Mouse (Mus musculus) layer of hippocampus, adult 18-20 months (tissue): ENCODE data around the gene Cfap74. TPM values are rescaled to one million over a fixed set of nuclear protein-coding genes. Genes with fewer than 3 reads are reported as not detected.
"Not testable (repeated sequence)": the region's sequence is repeated elsewhere in the genome, so short reads cannot be mapped to it uniquely, and the experiment has no call there.

Experiments
- DNase-seq, 2 experiments: peaks; one replicate each; pipeline ENCODE4 v3.0.0; 2022; ENCODE audit warnings: low spot score in 2 of 2
- total RNA-seq, 2 experiments: library from RNA; stranded (reverse); gene quantifications; 2 replicates each; pipeline ENCODE4 v1.2.3; 2021

Cfap74 gene
- total RNA-seq, 2 experiments from 2014 or later = 10.5 to 11.1 TPM

DNA sequence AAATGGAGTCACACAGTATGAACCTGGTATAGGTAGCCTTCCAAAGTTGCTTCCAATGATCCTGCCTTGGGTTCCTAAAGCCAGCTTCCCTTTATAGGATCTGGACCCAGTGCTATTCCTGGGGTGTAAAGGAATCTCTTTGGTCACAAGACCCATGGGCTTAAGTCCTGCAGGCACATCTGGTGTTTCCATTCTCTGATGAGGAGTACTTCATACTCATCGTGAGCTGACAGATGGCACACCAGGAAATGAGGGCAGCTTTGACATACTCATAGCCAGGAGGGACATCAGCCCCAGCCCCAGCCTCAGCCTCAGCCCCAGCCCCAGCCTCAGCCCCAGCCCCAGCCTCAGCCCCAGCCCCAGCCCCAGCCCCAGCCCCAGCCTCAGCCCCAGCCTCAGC, 6.5 kb upstream of the Cfap74 start:
- no peak for DNase-seq

DNA sequence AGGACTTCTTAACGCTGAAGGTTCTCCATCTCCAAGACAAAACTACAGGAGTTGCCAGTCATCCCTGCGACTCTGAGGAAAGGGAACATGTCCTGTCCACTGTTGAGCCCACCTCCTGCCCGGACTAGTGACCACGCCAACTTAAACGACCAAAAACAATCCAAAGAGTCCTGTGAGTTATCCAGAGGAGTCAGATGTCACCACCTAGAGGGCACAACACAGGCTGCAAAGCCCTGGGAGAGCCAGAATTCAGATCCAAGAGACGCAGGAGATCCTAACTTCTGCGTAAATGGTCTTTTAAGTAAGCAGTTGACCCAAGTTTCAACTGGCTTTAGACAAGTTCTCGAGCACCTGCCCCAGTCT, 314 bp upstream of the Cfap74 start:
- no peak for DNase-seq

DNA sequence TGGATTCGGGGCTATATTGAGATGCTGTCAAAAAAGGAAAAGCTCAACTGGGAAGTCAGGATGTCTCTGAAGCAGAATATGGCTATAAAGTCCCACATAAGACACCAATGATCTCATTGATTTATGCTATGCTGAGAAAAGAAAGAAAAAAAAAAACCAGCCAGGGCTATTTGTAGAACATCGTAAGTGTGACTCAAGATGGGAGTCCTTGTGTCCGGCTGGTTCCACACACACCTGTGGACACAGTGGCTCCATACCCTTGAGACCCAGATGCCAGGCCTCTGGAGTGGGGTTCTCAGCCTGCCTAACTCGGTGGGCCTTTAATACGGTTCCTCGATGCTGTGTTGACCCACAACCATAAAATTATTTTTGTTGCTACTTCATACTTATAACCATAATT, 3.1 kb downstream of the Cfap74 start:
- DNase-seq = no peak

DNA sequence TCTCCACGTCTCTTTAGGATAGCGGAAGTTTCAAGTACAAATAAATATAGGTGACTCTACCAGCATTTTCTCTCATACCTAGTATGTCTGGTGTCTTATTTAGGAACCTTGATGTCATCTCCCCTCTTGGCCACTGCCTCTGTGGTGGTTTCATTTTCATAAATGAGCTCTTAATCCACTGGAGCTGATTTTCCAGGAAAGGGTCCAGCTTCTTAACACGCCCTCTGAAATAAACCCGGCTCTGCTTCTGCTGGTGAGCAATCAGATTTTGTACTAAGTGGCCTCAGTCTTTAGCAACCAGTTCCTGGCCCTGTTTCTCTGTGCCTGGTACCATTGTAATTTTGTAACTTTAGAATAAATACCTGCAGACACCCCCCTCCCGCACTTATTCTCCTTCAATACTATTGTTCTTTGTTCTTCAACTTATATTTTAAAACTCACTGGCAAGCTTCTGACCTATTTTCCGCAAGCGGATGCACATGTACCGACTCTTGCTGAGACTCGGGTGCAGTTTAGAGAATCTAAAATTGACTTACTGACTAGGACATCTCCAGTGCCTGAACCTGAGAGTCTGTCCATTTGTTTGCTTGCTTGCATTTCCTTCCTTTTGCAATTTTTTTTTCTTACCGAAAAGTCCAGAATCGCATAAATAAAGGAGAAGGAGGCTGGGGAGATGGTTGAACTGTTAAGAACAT, 4.8 kb downstream of the Cfap74 start:
- no peak for DNase-seq

DNA sequence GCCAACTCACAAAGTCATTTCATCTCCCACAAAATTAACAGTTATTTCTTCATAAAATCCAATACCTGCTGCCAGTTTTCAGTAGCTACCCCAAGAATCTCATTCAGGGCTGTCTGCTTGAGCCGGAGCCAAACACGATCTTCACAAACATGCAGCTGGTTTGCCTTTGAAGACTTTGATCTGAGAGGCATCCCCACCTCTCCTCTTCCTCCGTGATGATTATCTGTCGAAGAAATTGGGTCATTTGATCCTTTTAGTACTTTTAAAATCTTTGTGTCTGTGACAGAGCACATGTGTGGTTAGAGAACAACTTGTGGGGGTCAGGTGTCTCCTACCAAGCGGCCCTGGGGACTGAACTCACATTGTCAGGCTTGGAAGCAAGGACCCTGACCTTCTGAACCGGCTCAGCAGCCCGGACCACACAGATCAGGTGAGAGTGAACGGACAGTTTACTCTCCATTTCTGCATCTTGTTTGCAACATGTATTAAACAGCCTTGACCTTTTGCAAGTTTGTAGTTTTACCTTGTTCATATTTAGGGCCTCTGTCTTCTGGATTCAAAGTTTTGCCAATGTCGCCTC, 5.8 kb downstream of the Cfap74 start:
- DNase-seq = no peak

DNA sequence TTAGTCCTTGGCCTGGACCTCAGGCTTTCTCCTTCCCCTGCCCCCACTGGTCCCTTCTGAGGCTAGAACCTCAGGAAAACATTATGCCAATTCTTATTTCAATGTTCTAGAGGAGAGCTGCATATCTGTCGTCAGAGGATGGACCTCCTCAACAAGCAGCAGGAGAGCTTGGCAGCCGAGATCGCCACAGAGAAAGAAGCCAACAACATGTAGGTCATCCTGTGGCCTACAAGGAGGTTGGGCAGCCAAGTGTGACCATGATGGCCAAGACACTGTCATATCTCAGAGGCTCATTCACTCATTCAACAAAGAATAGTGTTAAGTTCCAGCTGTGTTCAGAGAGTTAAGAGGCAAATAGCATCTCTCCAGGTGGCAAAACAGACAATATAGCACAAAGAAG, 11.1 kb downstream of the Cfap74 start:
- no peak for DNase-seq

DNA sequence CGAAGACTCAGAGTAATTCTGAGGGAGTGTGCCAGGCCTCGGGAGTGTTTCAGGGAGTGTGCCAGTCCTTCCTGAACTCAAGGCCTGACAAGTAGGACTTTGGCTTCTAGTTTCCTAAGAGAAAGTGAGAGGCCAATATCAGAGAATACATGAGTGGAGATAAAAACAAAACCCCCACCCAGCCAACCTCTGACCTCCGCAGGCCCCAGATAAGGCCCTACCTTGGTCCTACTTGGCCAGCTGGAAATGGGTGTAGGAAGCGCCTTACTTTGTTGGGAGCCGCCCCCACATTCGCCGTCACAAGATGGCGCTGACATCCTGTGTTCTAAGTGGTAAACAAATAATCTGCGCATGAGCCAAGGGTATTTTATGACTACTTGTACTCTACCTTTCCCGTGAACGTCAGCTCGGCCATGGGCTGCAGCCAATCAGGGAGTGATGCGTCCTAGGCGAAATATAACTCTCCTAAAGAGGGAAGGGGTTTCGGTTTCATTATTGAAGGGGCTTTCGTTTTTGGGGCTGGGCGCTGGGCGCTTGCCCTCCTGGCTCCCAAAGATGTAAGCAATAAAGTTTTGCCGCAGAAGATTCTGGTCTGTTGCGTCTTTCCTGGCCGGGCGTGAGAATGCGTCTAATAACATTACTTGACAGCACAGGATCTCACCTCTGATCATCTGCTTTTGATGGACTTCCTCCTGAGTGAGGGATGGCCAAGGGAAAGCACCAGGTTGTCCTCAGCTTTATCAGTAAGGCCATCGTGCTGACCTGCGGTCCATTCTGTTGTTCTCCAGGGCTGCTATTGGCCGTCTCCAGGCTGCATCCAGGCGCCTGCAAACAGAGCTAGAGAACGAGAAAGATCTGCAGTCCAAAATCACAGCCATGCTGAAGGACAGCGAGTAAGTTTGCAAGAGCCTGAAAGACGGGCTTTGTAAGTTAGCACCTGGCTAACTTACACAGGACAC, 12.7 kb downstream of the Cfap74 start:
- DNase-seq = not testable (repeated sequence)

DNA sequence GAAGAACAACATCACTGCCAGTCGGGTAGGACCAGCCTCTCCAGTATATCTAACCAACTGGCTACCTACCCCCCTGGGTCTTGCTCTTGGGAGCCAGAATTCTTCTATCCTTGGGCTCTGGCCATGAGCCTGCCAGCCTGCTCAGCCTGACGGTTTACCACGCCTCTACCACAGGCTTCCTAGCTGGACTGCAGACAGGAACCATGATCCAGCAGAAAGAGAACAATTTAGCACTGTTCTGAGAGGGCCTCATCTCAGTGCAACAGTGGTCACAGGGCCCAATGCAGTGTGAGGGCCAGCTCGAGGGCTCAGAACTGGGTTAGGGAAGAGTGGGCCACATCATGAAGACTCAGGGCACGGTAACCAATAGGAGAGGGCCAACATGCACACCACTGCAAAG, 15.0 kb downstream of the Cfap74 start:
- no peak for DNase-seq

DNA sequence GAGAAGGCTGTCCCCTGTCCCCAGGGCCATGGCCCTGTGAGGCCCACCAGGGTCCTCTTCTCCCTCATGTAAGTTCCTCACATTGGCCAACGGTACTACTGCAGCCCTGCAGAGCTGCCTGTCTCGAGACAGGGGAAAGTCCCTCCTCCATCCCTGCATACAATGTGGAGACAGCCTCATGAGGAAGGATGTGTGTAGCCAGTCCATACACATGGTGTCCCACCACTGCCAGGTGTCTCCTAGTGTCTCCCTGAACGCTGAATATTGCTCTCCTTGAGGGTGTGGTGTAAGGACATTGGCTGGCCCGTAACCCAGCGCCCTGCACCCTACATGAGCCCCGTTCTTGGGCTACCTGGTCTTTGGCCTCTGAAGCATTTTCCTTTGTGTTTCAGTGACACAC, 17.3 kb downstream of the Cfap74 start:
- no peak for DNase-seq

DNA sequence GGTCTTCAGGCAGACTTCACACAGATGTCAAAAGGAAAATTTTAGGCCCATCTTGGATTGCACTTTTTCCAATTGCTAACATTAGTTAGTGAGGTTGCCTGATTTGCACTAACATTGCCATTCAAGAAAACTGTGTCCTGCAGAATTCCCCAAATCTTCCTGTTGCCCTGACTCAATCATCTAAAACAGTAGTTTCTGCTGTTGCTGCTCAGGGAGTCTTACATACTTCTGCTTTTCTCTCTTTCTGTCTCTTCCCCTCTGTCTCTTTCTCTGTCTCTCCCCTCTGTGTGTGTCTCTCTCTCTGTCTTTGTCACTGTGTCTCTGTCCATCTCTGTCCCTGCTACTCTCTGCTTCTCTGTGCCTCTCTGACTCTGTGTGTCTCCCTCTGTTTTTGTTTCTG, 19.5 kb downstream of the Cfap74 start:
- DNase-seq = no peak

DNA sequence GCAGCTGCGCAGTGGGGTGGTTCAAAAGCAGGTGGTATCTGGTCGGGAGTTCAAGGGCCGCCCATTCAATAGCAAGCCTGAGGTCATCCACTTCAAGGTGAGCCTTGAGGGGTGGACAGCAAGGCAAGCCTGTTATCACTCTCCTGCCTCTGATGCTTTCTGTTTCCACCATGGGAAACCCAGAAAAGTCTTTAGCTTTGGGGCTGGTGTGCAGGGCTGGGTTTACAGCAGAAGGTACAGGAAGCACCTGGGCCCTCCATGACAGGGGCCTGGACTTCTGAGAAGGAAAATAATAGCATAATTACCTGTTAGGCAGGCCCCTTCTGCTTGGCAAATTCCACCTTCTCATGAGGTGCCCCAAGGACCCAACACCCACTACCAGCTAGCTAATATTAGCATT, 20.2 kb downstream of the Cfap74 start:
- no peak for DNase-seq

DNA sequence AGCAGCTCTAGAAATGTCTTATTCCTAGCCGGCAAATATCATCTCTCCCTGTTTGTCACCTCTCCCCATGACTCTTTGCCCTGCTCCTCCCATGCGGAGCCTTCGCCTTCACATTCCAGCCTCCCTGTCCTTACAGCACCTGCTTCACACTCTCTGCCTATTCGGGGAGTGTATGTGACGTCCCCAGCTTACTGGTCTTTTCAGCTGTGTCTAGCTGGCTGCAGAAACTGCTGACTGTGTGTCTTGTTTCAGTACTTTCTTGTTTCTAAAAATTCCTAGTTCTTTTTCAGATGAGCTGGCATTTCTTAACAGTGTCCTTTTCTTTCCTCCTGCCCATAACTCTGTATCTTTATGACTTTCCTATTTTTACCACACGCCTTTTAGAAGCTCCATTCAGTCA, 23.4 kb downstream of the Cfap74 start:
- no peak for DNase-seq

DNA sequence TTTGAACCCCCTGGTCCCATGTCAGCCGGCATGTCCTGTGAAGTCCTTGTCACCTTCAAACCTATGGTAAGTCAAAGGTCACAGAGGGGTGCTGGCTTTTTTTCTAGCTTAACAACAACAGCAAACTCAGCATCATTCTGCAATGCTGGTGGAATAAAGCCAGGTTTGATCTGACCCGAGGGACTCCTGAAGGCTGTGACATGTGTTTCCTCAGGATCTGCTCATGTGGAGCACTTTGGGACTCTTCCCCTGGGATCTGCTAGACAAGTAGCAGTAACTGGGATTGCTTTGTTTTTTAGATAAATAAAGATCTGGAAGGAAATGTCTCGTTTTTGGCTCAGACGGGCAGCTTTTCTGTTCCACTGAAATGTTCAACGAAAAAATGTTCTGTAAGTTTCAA, 25.0 kb downstream of the Cfap74 start:
- no peak for DNase-seq

DNA sequence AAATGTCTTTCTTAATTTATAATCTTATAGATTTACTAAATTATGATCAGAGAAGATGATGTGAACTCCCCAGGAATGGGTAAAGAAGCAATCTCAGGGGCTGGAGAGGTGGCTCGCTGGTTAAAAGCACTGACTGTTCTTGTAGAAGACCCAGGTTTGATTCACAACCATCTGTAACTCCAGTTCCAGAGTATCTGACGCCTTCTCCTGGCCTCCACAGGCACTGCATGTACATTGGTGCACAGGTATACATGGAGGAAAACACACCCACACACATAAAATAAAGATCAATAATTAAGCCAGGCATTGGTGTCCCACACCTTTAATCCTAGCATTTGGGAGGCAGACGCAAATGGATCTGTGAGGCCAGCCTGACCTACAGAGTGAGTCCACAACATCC, 33.8 kb downstream of the Cfap74 start:
- no peak for DNase-seq

DNA sequence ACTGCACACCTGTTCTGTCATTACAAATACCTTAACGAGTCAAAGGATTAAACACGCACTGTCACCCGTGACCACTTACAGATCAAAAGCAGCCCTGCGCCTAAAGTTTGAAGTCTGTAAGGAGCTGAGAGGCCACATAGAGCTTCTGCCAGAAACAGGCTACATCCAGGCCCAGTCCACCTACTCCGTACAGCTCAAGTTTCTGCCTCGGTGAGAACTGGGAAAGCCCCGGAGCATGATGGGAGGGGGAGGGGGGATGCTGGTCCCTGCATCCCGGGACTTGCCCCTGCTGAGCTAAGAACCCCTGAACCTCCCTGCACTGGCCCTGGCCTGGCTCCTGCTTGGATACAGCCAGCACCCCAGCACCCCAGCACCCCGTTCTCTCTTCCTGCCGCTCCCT, 42.6 kb downstream of the Cfap74 start:
- DNase-seq = no peak

DNA sequence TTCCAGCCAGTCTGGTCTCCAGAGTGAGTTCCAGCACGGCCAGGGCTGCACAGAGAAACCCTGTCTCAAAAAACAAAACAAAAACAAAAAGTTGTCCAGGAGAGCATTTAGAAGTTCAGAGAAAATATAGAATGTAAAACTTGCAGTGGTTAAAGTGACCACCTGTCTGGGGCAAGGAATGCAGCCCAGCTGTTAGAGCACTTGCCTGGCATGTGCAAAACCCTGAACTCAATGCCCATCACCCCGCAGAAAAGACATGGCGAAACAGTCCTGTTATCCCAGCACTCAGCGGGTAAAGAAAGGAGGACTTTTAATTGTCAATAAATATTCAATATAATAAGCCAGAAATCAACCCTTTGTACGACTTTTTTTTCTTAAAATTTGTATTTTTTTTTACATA, 49.6 kb downstream of the Cfap74 start:
- no peak for DNase-seq

DNA sequence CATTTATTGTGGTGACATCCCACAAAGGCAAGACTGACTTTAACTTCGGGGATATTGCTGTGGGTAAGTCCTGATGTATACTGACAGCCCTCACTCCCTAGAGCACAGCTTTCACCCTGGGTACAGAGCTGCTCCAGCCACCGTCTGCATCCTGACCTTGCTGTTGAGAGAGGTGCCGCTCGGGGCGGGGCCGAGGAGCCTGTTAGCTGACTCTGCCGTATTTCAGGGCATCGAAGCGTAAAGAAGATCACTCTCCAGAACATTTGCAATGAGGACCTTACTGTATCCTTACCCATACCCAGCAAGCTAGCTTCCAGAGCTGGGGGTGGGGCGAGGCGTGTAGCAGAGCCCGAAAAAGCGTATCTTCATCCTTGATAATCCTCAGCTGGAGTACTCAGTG, 54.1 kb downstream of the Cfap74 start:
- DNase-seq = no peak

DNA sequence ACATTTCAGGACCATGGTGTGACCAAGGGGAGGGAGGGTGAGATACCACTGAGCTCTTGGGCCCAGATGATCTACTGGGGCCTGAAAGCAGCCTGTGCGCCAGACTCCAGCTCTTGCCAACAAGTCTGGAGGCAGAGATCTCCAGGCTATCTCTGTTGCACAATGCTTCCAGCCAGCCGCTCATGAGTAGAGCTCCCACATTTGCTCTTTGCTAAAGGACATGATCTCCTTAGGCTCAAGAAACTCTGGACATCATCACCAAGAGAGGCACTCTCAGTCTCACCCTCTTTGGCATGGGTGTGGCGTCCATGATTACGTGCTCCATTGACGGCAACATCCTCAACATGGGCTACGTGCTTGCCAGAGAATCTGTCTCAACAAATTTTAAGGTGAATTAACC, 54.6 kb downstream of the Cfap74 start:
- DNase-seq = no peak

DNA sequence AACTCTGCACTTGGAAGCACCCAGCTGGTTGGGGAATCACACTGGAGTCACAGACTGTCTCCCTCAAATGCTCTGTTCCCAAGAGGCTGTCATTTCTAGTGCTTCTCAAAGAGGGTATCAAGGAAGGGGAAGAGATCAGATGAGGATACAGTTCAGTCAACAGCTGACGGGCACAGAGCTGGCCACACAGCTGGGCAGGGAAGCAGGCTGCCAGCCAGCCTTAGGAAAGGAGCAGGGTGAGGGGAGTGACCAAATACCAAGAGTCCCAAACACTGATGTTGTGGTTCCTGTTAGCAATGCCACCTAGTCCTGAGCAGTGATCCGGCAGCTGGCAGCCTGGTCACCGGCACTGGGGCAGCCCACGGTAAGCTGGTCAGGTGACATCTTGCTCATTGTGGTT, 55.1 kb downstream of the Cfap74 start:
- no peak for DNase-seq

DNA sequence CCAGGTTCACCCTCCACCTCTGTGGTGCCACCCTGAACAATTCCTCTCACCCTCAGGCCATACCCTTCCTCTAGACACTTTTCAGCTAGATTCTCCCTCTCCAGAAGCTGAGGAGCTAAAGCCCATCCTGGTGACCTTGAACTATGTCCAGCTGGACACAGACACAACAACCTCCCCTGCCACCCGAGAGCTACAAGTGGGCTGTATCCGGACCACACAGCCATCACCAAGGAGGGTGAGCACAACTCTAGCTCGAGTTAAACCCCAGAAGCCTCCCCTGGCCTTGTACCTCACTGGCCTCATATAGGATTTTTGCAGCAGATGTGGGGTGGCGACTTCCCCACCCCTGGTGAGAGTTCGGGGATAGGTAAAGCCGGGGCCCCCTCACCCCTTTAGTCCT, 56.6 kb downstream of the Cfap74 start:
- no peak for DNase-seq

DNA sequence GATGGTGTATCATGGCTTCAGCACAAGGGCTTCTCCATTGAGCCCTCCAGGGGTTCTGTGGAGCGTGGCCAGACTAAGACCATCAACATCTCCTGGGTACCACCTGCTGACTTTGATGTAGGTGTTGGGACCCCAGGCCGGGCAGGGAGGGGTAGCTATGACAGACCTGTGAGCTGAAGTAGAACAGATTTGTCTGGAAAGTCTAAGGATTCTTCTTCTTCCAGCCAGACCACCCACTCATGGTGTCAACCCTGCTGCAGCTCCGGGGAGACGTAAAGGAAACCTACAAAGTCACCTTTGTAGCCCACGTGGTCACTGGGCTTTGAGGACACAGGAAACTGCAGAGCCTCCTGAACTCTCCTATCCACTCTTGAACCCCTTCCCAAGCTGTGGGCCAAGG, 57.1 kb downstream of the Cfap74 start:
- no peak for DNase-seq

DNA sequence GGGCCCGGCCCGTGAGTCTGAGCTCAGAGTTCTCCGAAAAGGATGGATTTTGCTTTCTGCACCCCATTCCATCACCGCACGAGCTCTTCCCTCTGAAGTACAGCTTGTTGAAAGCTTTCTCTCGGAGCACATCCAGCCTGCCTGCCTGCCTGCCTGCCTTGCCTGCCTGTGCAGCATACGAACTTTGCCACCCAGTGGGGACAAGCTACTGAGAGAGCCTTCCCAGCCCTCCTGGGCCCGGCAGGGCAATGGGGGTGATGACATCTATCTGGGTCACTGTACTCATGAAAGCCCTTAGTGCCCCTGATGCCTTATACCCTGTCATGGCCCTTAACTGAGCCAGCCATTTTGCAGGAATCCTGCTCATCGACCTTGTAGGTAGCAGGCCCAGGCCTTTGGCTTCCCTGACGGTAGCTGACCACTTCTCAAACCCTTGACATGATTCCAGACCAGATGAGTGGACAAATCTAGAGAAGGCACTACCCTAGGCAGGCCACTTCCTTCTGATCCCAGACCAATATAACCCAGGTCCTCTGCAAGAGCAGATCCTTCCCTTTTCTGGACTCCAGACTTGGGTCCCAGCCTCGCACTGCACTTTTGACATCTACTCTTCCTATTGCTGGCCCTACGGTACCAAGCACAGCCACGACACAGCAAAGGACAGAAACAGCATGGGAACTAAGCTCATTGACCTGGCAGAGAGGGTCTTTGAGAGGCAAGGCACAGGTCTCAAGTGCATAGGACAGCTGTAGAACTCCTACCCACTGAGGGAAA, 58.4 kb downstream of the Cfap74 start:
- DNase-seq = no peak
